Mouse (Mus musculus): ENCODE results near the gene Ly6g6e. TPM values are rescaled to one million over a fixed set of nuclear protein-coding genes. Genes with fewer than 3 reads are reported as not detected.
"Not testable (repeated sequence)": the region's sequence is repeated elsewhere in the genome, so short reads cannot be mapped to it uniquely, and the experiment has no call there.

Gene Ly6g6e
- polyA plus RNA-seq, 1 experiment from 2014 or later, result 2.2 TPM

DNA sequence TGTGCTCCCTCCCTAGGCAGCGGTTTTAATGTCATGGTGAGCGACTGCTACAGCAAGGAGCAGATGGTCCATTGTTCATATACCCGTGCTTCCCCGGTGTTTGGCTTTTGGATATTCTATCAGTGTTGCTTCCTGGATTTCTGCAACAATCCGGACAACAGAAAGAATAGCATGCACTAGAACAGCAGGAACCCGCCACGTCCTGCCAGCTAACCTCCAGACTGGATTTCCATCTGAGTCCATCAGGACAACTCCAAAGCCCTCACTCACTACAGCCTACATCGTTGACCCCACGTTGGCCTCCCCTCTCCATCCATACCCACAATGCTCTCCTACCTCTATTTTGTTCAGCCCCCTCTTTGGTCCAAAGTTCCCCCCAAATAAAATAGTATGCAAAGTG is 35.1 kb downstream of the Ly6g6e start:
- no peak overlapping the region for H3K4me2 ChIP-seq (replicated peaks; ENCODE audit: low read depth)
- H3K27me3 ChIP-seq (replicated peaks; ENCODE audit: control insufficient read depth, insufficient read depth, low read length), result no peaks in the 10 kb centered on the region
- no peaks in the 10 kb centered on the region for H3K4me1 ChIP-seq (replicated peaks; ENCODE audit: control insufficient read depth, insufficient read depth, low read length)
- WGBS, result 71% methylated on average over 9 of the region's 9 CpGs
- peaks cover 24% of the 10 kb centered on the region for H3K36me3 ChIP-seq (ENCODE audit: control insufficient read depth, insufficient read depth)
- no peaks in the 10 kb centered on the region for H3K9me3 ChIP-seq (ENCODE audit: control insufficient read depth)
- H3K9ac ChIP-seq (ENCODE audit: low read depth, low read length), result no peak overlapping the region
- ATAC-seq, result no peak
- no peak for TF ChIP-seq CTCF (IDR thresholded peaks at IDR 0.05; ENCODE audit: low read depth)
- H3K4me3 ChIP-seq (ENCODE audit: low read depth, low read length), result no peak overlapping the region
- no peak overlapping the region for H3K27ac ChIP-seq (ENCODE audit: low read depth, low read length)

DNA sequence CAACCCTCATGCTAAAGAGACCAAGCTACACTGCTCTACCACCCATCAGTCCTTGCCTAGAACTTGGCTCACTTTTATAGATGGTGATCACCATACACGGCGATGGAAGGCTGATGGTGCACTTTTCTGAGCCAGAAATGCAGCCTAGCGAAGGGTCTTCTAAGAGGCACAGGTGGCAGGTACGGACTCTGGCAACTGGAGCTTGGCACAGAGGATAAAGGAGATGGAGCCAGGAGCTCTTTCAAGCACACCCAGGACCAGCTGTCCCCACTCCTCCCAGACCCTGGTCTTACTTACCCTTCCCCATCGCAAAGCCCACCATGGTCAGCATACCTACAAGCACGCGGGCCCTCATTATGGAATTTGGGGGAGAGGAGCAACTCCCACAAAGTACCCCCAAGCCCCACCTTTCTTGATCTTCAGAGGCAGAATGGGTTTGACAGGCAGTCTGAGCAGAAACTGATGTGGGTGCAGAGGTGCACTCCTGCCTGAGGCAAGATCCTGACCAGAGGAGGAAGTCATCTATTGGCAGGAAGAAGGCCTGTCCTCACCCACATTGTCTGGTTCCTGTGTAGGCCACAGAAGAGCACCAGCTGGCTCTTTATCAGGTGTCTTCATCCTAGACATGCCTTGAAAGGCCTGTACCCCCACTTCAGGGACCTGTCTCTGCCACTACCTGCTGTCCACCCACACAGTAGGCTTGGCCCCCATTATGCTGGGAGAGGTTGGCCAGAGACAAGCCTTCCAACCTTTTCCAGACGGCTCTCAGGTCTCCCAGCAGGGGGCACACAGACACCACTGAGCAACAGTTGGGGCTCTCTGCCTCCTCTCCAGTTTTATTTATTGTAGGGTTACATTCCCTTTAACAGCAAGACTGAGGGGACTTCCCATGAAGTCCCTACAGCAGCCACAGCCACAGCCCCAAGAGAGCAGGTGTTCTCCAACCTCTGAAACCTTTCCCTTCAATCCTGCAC is 38.6 kb downstream of the Ly6g6e start, which contains the start of gene Ly6g5b:
TSS of gene Ly6g5b (minus strand) at position 383 of the 974 bp plus-strand sequence.
- Histone ChIP-seq H3K9me3 (ENCODE audit: control insufficient read depth) (no peaks in the 10 kb centered on the region), H3K4me3 (ENCODE audit: low read depth, low read length) (no peak within 1 kb of the TSS), H3K4me2 (replicated peaks; ENCODE audit: low read depth) (no peak within 1 kb of the TSS), H3K27me3 (replicated peaks; ENCODE audit: control insufficient read depth, insufficient read depth, low read length) (no peaks in the 10 kb centered on the region), H3K27ac (ENCODE audit: low read depth, low read length) (no peak within 1 kb of the TSS), H3K4me1 (replicated peaks; ENCODE audit: control insufficient read depth, insufficient read depth, low read length) (no peaks in the 10 kb centered on the region), H3K9ac (ENCODE audit: low read depth, low read length) (no peak within 1 kb of the TSS), H3K36me3 (ENCODE audit: control insufficient read depth, insufficient read depth) (peaks cover 38% of the 10 kb centered on the region)
- no peak for ATAC-seq
- peak; percentile 73 for TF ChIP-seq CTCF (IDR thresholded peaks at IDR 0.05; ENCODE audit: low read depth)
- 85% methylated on average over 8 of the region's 8 CpGs for WGBS

DNA sequence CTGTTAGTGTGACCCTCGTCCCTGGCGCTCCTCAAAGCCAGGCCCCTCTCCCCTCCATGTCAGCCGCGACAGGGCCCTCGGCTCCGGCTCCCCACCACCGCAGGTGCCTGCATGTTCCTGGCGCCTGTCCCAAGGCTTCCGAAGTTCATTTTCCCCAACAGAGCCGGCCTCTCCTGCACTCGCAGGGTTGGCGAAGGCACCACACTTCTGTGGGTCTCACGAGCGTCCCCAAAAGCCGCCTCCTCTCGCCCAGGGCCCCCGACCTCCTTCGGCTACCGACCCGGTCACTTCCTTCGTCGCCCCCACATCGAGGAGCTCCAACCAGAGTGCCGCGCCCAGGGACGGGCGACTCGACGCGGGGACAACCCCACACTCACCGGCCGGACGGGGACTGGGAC is 44.0 kb downstream of the Ly6g6e start:
- H3K27ac ChIP-seq (ENCODE audit: low read depth, low read length), result peak overlapping the region; percentile 43
- no peaks in the 10 kb centered on the region for H3K9me3 ChIP-seq (ENCODE audit: control insufficient read depth)
- peaks cover 34% of the 10 kb centered on the region for H3K36me3 ChIP-seq (ENCODE audit: control insufficient read depth, insufficient read depth)
- peak overlapping the region; percentile 92 for H3K4me2 ChIP-seq (replicated peaks; ENCODE audit: low read depth)
- 0 out of 2 replicates have a peak, but pooled peaks have one; percentile 2 for ATAC-seq
- H3K27me3 ChIP-seq (replicated peaks; ENCODE audit: control insufficient read depth, insufficient read depth, low read length), result no peaks in the 10 kb centered on the region
- H3K9ac ChIP-seq (ENCODE audit: low read depth, low read length), result peak overlapping the region; percentile 84
- peak overlapping the region; percentile 86 for H3K4me3 ChIP-seq (ENCODE audit: low read depth, low read length)
- H3K4me1 ChIP-seq (replicated peaks; ENCODE audit: control insufficient read depth, insufficient read depth, low read length), result peaks cover 6% of the 10 kb centered on the region; the same call in 1 of the 2 replicates
- no peak for TF ChIP-seq CTCF (IDR thresholded peaks at IDR 0.05; ENCODE audit: low read depth)
- under 1% methylated on average over 33 of the region's 33 CpGs for WGBS

DNA sequence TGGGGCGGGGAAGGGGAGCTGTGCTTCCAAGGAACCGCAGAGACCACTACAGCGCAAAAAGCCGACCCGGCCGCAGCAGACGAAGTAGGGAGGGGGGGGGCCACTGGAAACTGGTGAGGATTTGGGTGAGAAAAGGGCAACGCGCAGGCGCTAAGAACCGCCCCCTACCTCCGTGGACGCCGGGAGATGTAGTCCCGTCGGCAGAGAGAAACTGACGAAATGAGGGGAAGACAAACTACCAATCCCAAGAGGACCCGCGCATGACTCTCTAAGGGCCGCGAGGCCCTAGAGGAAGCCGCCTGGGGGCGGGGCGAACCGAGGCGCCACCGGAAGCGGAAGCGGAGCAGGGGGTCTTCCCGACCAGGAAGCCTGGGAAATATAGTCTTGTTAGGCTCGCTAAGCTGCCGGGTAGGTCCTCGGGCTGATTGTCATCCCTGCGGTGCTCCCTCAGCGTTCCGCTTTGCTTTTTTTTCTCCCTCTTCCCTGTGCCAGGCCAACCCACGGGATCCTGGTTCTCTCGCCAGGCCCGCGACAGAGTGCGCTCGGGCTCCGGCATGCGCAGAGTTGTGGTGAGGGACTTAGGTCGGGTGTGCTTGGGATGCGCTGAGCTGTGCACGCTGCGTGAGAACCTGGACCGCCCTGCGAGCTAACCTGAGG is 44.6 kb downstream of the Ly6g6e start, which contains the start of gene Gpank1:
TSS of gene Gpank1 (plus strand) at position 313 of the 657 bp plus-strand sequence.
- Histone ChIP-seq H3K27me3 (replicated peaks; ENCODE audit: control insufficient read depth, insufficient read depth, low read length) (no peaks in the 10 kb centered on the region), H3K4me3 (ENCODE audit: low read depth, low read length) (peak within 1 kb of the TSS; percentile 86), H3K4me2 (replicated peaks; ENCODE audit: low read depth) (peak within 1 kb of the TSS; percentile 92), H3K36me3 (ENCODE audit: control insufficient read depth, insufficient read depth) (peaks cover 29% of the 10 kb centered on the region), H3K27ac (ENCODE audit: low read depth, low read length) (peak within 1 kb of the TSS; percentile 89), H3K9ac (ENCODE audit: low read depth, low read length) (peak within 1 kb of the TSS; percentile 84), H3K9me3 (ENCODE audit: control insufficient read depth) (no peaks in the 10 kb centered on the region), H3K4me1 (replicated peaks; ENCODE audit: control insufficient read depth, insufficient read depth, low read length) (peaks cover 6% of the 10 kb centered on the region; the same call in 1 of the 2 replicates)
- no peak for TF ChIP-seq CTCF (IDR thresholded peaks at IDR 0.05; ENCODE audit: low read depth)
- 0% methylated on average over 50 of the region's 50 CpGs for WGBS
- ATAC-seq, result peak; percentile 86

DNA sequence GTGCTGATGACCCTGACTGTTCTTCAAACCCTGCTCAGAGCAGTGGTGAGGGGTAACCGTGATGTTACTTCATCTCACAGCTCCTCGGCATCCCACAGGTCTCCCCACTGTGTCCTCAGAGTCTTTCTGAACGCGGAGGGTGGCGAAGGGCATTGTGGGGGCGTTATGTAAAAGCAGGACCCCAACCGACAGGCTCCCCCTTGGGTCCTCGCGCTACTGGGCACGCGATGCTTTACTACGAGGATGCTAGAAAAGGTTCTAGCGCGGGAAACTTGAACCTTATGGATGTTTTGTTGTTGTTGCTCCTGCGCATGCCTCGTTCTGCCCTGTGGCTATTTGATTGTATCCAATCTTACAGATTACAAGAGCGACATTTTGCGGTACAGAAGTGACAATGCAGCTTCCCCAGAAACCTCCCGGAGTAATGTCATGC is 45.2 kb downstream of the Ly6g6e start, which contains the start of gene Csnk2b:
TSS of gene Csnk2b (minus strand) at position 183 of the 433 bp plus-strand sequence.
- Histone ChIP-seq H3K9ac (ENCODE audit: low read depth, low read length) (peak within 1 kb of the TSS; percentile 84), H3K9me3 (ENCODE audit: control insufficient read depth) (no peaks in the 10 kb centered on the region), H3K4me1 (replicated peaks; ENCODE audit: control insufficient read depth, insufficient read depth, low read length) (peaks cover 6% of the 10 kb centered on the region; the same call in 1 of the 2 replicates), H3K4me2 (replicated peaks; ENCODE audit: low read depth) (peak within 1 kb of the TSS; percentile 92), H3K4me3 (ENCODE audit: low read depth, low read length) (peak within 1 kb of the TSS; percentile 86), H3K36me3 (ENCODE audit: control insufficient read depth, insufficient read depth) (peaks cover 25% of the 10 kb centered on the region), H3K27me3 (replicated peaks; ENCODE audit: control insufficient read depth, insufficient read depth, low read length) (no peaks in the 10 kb centered on the region), H3K27ac (ENCODE audit: low read depth, low read length) (peak within 1 kb of the TSS; percentile 89)
- peak; percentile 62 for TF ChIP-seq CTCF (IDR thresholded peaks at IDR 0.05; ENCODE audit: low read depth)
- WGBS, result under 1% methylated on average over 19 of the region's 19 CpGs
- ATAC-seq, result no peak

DNA sequence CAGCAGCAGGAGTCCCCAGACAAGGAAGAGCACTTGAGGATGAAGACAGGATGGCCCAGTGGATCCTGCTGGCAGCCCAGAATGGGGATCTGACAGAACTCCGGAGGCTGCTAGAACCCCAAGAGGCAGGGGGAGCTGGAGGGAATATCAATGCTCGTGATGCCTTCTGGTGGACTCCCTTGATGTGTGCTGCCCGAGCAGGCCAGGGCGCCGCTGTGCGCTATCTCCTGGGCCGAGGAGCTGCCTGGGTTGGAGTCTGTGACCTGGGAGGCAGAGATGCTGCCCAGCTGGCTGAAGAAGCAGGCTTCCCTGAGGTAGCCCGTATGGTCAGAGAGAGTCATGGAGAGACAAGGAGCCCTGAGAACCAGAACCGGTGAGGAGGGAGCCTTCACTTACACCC is 46.6 kb downstream of the Ly6g6e start:
- not testable (repeated sequence) for H3K4me2 ChIP-seq (replicated peaks; ENCODE audit: low read depth); H3K27ac ChIP-seq (ENCODE audit: low read depth, low read length); H3K4me1 ChIP-seq (replicated peaks; ENCODE audit: control insufficient read depth, insufficient read depth, low read length); H3K9ac ChIP-seq (ENCODE audit: low read depth, low read length); H3K27me3 ChIP-seq (replicated peaks; ENCODE audit: control insufficient read depth, insufficient read depth, low read length); ATAC-seq; H3K9me3 ChIP-seq (ENCODE audit: control insufficient read depth); H3K4me3 ChIP-seq (ENCODE audit: low read depth, low read length)
- H3K36me3 ChIP-seq (ENCODE audit: control insufficient read depth, insufficient read depth), result peaks cover 22% of the 10 kb centered on the region; the same call in 1 of the 2 replicates
- WGBS, result 91% methylated on average over 9 of the region's 9 CpGs

DNA sequence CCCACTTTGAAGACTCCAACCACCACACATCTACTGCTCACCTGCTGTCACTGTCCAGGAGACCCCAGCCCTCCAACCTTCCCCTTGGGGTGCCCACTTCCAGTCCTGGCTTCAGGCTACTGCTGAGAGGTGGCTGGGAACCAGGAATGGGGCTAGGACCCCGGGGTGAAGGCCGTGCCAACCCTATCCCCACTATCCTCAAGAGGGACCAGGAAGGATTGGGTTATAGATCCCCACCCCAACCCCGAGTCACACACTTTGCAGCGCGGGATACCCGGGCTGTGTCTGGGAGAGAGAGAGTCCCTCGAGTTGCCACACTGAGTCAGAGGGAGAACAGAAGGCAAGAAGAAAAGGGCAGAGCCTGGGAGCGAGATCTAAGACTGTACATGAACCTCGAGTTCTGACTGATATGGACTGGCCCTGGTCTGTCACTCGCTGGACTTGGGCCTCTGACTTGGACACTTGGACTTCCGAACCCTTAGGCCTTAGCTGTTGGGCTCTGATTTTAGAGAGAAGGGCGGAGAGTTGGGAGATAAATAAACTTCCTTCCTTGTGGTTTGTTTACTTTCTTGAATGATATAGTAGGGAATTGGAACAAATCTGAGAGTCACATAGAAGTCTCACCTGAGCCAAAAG is 47.7 kb downstream of the Ly6g6e start:
- H3K27me3 ChIP-seq (replicated peaks; ENCODE audit: control insufficient read depth, insufficient read depth, low read length); H3K9ac ChIP-seq (ENCODE audit: low read depth, low read length); H3K9me3 ChIP-seq (ENCODE audit: control insufficient read depth); H3K4me2 ChIP-seq (replicated peaks; ENCODE audit: low read depth); H3K4me3 ChIP-seq (ENCODE audit: low read depth, low read length); H3K4me1 ChIP-seq (replicated peaks; ENCODE audit: control insufficient read depth, insufficient read depth, low read length): not testable (repeated sequence)
- WGBS, result 64% methylated on average over 12 of the region's 12 CpGs
- ATAC-seq, result peak; percentile 42
- Histone ChIP-seq H3K27ac (ENCODE audit: low read depth, low read length) (peak overlapping the region; percentile 91), H3K36me3 (ENCODE audit: control insufficient read depth, insufficient read depth) (peaks cover 23% of the 10 kb centered on the region; the same call in 1 of the 2 replicates)
